Mouse (Mus musculus): ENCODE data around the gene Sdha. TPM values are rescaled to one million over a fixed set of nuclear protein-coding genes. Genes with fewer than 3 reads are reported as not detected.

Sdha gene
- polyA plus RNA-seq, 1 experiment from 2014 or later = 281 TPM

- H3K4me3 ChIP-seq = no peak overlapping the region
- H3K9ac ChIP-seq = no peak overlapping the region
- 40% methylated on average over 4 of the region's 4 CpGs for WGBS
- ATAC-seq (ENCODE audit: borderline replicate concordance, extremely low read depth, low FRiP score, low TSS enrichment) = peak; percentile 83
- no peaks in the 10 kb centered on the region for H3K4me1 ChIP-seq
- H3K36me3 ChIP-seq = peaks cover 31% of the 10 kb centered on the region
- H3K4me2 ChIP-seq = no peak overlapping the region
- no peak overlapping the region for H3K27ac ChIP-seq
- H3K9me3 ChIP-seq = no peaks in the 10 kb centered on the region
- no peaks in the 10 kb centered on the region for H3K27me3 ChIP-seq
These were observed 49.0 kb downstream of the Sdha start for GRCm38 (mm10) chr13:74300925-74301606.

GRCm38 (mm10) chr13:74296376-74296775 lies 53.7 kb downstream of the Sdha start:
- 60% methylated on average over 7 of the region's 7 CpGs for WGBS
- H3K4me2 ChIP-seq = no peak overlapping the region
- peaks cover 9% of the 10 kb centered on the region; the same call in 1 of the 2 replicates for H3K27me3 ChIP-seq
- no peak for ATAC-seq (ENCODE audit: borderline replicate concordance, extremely low read depth, low FRiP score, low TSS enrichment)
- H3K9me3 ChIP-seq = no peaks in the 10 kb centered on the region
- no peak overlapping the region for H3K9ac ChIP-seq
- no peak overlapping the region for H3K4me3 ChIP-seq
- peaks cover 5% of the 10 kb centered on the region; the same call in 1 of the 2 replicates for H3K4me1 ChIP-seq
- H3K36me3 ChIP-seq = no peaks in the 10 kb centered on the region
- H3K27ac ChIP-seq = no peak overlapping the region

- H3K9ac ChIP-seq = no peak within 1 kb of the TSS
- H3K27ac ChIP-seq = no peak within 1 kb of the TSS
- ATAC-seq (ENCODE audit: borderline replicate concordance, extremely low read depth, low FRiP score, low TSS enrichment) = peak; percentile 59; the same call in 1 of the 2 replicates
- no peaks in the 10 kb centered on the region for H3K36me3 ChIP-seq
- 1% methylated on average over 27 of the region's 27 CpGs for WGBS
- peak within 1 kb of the TSS; percentile 56 for H3K4me2 ChIP-seq
- H3K9me3 ChIP-seq = no peaks in the 10 kb centered on the region
- H3K4me1 ChIP-seq = peaks cover 5% of the 10 kb centered on the region; the same call in 1 of the 2 replicates
- H3K4me3 ChIP-seq = peak within 1 kb of the TSS; percentile 18
- H3K27me3 ChIP-seq = peaks cover 11% of the 10 kb centered on the region; the same call in 1 of the 2 replicates
These were observed 57.9 kb downstream of the Sdha start, which contains the start of gene Ahrr for GRCm38 (mm10) chr13:74292167-74292566. Gene Ahrr, minus strand, starts transcription at chr13:74292331.

- H3K4me3 ChIP-seq = no peak overlapping the region
- peaks cover 5% of the 10 kb centered on the region; the same call in 1 of the 2 replicates for H3K4me1 ChIP-seq
- no peak overlapping the region for H3K27ac ChIP-seq
- no peak for ATAC-seq (ENCODE audit: borderline replicate concordance, extremely low read depth, low FRiP score, low TSS enrichment)
- 76% methylated on average over 5 of the region's 5 CpGs for WGBS
- H3K36me3 ChIP-seq = no peaks in the 10 kb centered on the region
- H3K4me2 ChIP-seq = no peak overlapping the region
- no peak overlapping the region for H3K9ac ChIP-seq
- H3K9me3 ChIP-seq = no peaks in the 10 kb centered on the region
- peaks cover 11% of the 10 kb centered on the region; the same call in 1 of the 2 replicates for H3K27me3 ChIP-seq
These were observed 60.4 kb downstream of the Sdha start for GRCm38 (mm10) chr13:74289646-74290045.

- 79% methylated on average over 1 of the region's 2 CpGs for WGBS
- Histone ChIP-seq H3K4me2 (no peak overlapping the region), H3K9me3 (no peaks in the 10 kb centered on the region), H3K27me3 (no peaks in the 10 kb centered on the region), H3K27ac (no peak overlapping the region), H3K4me1 (no peaks in the 10 kb centered on the region), H3K9ac (no peak overlapping the region), H3K36me3 (no peaks in the 10 kb centered on the region), H3K4me3 (no peak overlapping the region)
- no peak for ATAC-seq (ENCODE audit: borderline replicate concordance, extremely low read depth, low FRiP score, low TSS enrichment)
These were observed 67.8 kb downstream of the Sdha start for GRCm38 (mm10) chr13:74282299-74282698.

GRCm38 (mm10) chr13:74275726-74276125 lies 74.4 kb downstream of the Sdha start:
- Histone ChIP-seq H3K4me3 (no peak overlapping the region), H3K27me3 (no peaks in the 10 kb centered on the region), H3K9ac (no peak overlapping the region), H3K36me3 (no peaks in the 10 kb centered on the region), H3K4me2 (no peak overlapping the region), H3K9me3 (no peaks in the 10 kb centered on the region), H3K4me1 (no peaks in the 10 kb centered on the region), H3K27ac (no peak overlapping the region)
- WGBS = 57% methylated on average over 4 of the region's 4 CpGs
- ATAC-seq (ENCODE audit: borderline replicate concordance, extremely low read depth, low FRiP score, low TSS enrichment) = no peak

Other genes with a start within 250 kb of the Sdha start
- gene Slc9a3, start 228.8 kb downstream of the Sdha start, polyA plus RNA-seq (2015; fragmentation: Nextera tagmentation; extraction: Ambion mirVana) = not detected in 2 replicates
- 69.4 and 72.7 TPM in 2 replicates for gene Exoc3, start 141.5 kb downstream of the Sdha start, polyA plus RNA-seq (2015; fragmentation: Nextera tagmentation; extraction: Ambion mirVana)
- 0.54 and 0.87 TPM in 2 replicates for gene Ahrr, start 57.9 kb downstream of the Sdha start, polyA plus RNA-seq (2015; fragmentation: Nextera tagmentation; extraction: Ambion mirVana)
- 128 and 136 TPM in 2 replicates for gene Pdcd6, start 32.7 kb downstream of the Sdha start, polyA plus RNA-seq (2015; fragmentation: Nextera tagmentation; extraction: Ambion mirVana)
- gene Ccdc127, start within 50 bp of the Sdha start, polyA plus RNA-seq (2015; fragmentation: Nextera tagmentation; extraction: Ambion mirVana) = 50.2 and 51.1 TPM in 2 replicates
- gene Lrrc14b, start 13.7 kb upstream of the Sdha start, polyA plus RNA-seq (2015; fragmentation: Nextera tagmentation; extraction: Ambion mirVana) = 0.13 TPM in 1 of 2 replicates, not detected in the other
- 5.4 and 5.9 TPM in 2 replicates for gene Zfp72, start 40.6 kb upstream of the Sdha start, polyA plus RNA-seq (2015; fragmentation: Nextera tagmentation; extraction: Ambion mirVana)
- 73.5 and 77.1 TPM in 2 replicates for gene Ftl1-ps1, start 49.4 kb upstream of the Sdha start, polyA plus RNA-seq (2015; fragmentation: Nextera tagmentation; extraction: Ambion mirVana)
- 22.8 and 22.9 TPM in 2 replicates for gene Zfp825, start 143.7 kb upstream of the Sdha start, polyA plus RNA-seq (2015; fragmentation: Nextera tagmentation; extraction: Ambion mirVana)